Mouse (Mus musculus): ENCODE measurements around the gene Nr2e3. TPM values are rescaled to one million over a fixed set of nuclear protein-coding genes. Genes with fewer than 3 reads are reported as not detected.
A peak's percentile ranks its signal among the peaks of the same experiment; 100 is the strongest.
"Not testable (repeated sequence)": the region's sequence is repeated elsewhere in the genome, so short reads cannot be mapped to it uniquely, and the experiment has no call there.

Gene Nr2e3
- total RNA-seq (2021), result not detected
- long read RNA-seq, experiment 1, result 0 reads
- long read RNA-seq, experiment 2, result 0 reads

DNA sequence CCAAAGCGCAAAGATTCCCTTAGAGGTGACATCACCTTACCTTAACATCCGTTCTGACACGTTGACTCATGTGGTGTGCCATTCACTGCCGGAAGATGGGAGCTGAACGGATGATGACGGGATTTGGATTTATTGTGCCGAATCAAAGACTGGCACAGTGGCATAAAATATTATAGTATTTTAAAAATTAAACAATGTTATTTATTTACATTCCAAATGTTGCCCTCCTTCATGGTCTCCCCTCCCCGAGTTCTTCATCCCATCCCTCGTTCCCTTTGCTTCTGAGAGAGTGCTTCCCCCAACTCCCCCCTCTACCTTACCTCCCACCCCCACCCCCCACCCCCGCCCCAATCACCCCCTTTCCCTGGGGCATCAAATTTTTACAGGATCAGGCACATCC is at the start of gene Nr2e3:
Nr2e3 (minus strand) TSS at position 101 of the 400 bp plus-strand sequence.
- no peak for DNase-seq (ENCODE audit: low spot score in 2 of 2)

DNA sequence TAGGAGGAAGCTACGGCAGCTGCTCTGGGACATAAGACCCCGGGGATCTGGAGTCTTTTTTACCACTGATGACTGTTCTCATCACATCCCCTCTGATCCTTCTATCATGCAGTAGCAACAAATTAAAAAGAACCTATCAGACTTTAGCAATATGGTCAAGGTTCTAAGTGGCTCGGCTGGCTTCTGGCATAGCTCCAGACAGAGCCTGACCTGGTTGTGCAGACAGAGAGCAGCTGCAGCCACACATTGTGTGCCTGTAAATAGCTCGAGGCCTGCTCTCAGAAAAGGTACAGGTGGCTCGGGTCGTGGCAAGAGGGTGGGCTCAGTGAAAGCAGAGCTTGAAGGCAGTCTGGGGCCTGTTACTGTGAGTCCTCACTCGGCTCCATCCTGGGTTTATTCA is 48.5 kb upstream of the Nr2e3 start:
- DNase-seq (ENCODE audit: low spot score in 2 of 2), result no peak

DNA sequence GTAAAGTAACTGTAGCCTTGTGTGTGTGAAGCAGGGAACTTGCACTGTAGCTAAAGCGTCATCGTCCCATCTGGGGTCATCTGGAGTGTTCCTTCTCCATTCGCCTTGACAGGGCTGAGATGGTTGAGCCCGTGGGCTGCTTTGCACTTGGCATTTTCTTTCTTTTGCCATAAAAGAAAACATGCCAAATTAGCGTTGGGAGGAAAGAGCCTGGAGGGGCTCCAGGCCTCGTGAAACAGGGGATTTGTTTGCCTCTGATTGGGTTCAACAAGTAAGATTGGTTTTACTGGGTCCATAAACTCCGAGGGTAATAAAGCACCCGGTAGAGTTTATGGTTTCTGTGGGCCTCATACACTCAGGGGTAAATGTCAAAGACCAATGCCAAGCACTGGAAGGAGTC is 41.9 kb upstream of the Nr2e3 start:
- no peak for DNase-seq (ENCODE audit: low spot score in 2 of 2)

DNA sequence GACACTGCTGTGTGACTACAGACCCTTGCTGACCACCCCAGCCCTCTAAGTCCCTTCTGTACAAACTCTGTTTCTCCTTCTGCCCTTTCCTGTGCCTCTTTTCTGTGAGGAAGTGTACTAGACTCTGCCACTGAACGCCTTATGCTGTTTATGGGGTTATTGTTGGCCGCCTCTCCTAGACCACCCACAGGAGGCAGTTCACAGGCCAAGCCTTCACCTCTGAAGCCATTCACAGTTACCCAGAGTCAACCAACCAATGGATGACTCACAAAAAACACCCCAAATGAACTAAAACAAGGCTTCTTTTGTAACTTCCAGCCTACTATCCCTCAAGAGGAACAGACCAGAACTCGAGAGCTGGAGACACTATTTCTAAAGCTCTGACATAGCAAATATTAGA is 41.0 kb upstream of the Nr2e3 start:
- DNase-seq (ENCODE audit: low spot score in 2 of 2), result no peak

DNA sequence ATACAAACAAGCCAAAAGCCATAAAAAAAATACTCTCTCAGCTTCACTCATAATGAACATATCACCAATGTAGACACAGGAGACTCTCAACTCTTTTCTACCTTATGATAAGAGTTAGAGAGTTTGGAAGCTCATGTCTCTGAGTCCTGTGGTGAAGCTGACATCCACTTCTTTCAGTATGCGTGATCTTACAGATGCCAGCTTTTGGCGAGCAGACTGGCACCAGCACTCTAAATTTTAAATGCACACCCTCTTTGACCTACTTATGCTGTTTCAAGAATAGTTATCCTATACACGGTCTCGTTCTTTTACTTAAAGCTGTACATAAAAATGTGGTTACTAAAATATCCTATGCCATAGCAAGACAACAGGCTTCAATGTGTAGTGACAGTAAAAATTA is 37.3 kb upstream of the Nr2e3 start:
- DNase-seq (ENCODE audit: low spot score in 2 of 2), result no peak

DNA sequence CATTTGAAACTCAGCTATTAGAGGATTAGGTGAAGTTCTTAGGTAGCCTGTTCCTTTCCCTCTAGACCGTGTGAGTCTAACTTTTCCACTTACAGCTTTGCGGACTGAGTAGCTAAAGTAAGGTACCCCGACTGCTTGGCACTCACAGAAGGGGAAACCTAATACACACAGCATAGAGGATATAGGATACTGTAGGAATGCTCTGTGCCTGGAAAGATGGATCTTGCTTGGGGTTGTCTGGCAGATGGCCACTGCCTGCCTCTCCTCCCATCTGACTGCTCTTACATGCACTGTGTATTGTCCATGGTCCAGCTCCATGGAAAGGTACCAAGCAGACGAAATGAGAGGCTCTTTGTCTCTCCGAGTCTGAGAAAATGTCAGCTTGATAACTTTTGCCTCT is 30.9 kb upstream of the Nr2e3 start:
- no peak for DNase-seq (ENCODE audit: low spot score in 2 of 2)

DNA sequence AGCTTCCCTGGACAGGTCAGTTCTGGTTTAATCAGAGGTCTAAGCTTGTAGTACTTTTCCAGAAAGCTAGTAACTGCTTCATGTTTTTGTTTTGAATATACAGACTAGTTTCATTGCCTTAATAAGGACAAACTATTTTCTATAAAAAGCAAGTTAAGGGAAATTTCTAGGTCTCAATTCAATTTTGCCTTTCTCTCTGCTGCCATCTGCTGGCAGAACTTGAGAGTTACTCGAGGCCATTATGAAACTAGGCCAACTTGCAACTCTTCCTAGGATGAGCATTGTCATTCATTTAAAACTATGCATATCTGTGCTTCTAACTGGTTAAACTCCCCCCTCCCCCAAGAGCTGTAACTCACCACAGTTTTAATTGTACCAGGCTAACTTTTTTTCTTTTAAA is 29.4 kb upstream of the Nr2e3 start:
- DNase-seq (ENCODE audit: low spot score in 2 of 2), result peak; percentile 57 to 83

DNA sequence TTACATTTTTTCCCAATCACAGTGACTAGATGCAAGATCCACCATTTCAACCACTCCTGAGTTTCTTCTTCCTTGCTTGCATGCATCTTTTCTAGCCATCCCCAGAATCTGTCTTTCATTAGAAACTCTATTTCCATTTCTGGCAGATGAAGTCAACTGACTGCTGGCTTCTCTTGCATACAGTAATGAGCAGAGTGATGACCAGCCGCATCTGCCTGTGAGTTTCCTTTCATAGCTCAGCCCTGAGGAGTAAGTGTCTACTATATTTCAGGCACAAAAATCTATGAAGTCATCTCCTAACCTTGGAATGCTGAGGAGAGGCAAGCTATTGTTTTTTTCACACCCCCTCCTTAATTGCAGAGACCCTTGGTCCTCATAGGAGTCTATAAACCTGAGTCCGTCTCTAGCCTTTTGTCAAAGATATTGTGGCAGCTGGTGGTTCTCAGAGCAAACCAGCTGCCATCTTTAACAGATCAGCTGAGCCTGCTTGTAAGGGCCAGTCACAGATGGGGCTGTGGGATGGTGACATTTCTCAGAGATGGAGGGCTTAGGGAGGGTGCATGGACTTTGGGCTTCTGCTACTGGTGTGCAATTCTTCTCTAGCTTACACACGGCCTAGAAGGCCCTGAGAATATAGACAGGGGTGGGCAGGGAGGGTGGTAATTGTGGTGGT is 25.6 kb upstream of the Nr2e3 start:
- DNase-seq (ENCODE audit: low spot score in 2 of 2), result peak in 1 of 2 experiments; percentile 28

DNA sequence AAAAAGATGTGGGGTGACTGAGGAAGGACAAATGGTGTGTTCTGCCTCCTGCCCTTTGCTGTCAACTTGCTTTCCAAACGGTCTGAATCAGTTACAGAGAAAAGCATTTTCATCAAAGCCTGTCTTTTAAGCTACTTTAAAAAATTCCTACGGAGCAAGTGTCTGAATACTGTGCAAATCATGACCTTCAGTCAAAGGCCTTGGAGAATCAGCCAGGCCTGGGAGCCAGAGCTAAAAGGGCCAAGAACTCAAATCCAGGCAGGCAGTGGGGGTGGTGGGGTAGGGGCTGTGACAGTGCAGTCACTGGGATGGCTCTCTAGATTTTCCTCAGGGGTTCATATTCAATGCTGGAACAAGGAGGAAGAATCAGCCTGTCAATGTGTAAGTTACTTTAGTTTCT is 20.7 kb upstream of the Nr2e3 start:
- no peak for DNase-seq (ENCODE audit: low spot score in 2 of 2)

DNA sequence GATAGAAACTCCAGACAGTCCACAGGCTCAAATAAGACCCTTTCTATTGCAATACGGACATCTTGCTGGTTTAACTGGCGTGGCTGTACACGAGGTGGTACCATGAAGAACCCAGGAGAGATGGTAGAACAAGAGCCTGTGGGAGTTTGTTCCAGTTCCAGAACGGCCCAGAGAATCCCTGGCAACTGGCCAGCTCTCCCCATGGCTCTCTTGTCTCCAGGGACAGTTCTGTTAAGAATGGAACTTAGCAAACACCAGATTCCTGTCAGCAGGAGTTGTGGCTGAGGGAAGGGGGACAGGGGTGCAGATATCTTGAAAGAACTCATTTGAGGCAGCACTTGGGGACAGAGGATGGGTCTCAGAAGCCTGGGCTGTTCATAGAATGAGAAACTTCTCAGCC is 10.8 kb upstream of the Nr2e3 start:
- no peak for DNase-seq (ENCODE audit: low spot score in 2 of 2)

DNA sequence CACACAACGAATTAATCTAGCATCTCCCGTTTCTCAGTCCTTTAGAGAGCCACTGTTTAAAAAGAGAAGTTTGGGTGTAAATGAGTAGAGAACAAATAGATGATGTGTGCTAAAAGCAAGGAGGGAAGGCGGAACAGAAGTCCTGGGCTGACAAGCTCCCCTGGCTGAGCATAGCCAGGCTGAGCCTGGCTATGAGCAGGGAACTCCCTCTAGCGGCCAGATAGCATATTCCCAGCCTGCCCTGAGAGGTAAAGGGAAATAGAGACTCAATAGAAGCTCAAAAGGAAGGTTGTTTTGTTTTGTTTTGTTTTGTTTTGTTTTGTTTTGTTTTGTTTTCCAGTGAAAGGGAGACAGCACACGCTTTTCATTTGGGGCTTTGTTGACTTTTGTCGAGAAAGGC is 8.9 kb upstream of the Nr2e3 start:
- DNase-seq (ENCODE audit: low spot score in 2 of 2), result peak; percentile 44 to 77

DNA sequence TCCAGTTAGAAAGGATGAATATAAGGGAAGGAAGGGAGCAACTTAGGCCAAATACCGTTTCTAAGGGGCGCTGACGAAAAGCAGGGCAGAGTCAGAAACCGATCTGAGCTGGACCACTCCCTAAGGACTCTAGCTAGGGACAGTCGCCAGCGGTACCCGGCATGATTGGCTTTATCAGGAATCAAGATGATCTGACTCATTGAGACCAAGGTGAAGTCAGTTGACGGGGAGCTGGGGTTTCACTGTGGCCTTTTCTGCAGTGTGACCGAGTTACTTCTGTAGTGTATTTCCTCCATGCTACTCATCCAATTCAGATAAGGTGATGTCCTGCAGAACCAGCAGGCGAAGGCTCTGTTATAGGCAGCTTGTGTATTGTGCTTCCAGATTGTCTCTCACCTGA is 4.6 kb upstream of the Nr2e3 start:
- no peak for DNase-seq (ENCODE audit: low spot score in 2 of 2)

DNA sequence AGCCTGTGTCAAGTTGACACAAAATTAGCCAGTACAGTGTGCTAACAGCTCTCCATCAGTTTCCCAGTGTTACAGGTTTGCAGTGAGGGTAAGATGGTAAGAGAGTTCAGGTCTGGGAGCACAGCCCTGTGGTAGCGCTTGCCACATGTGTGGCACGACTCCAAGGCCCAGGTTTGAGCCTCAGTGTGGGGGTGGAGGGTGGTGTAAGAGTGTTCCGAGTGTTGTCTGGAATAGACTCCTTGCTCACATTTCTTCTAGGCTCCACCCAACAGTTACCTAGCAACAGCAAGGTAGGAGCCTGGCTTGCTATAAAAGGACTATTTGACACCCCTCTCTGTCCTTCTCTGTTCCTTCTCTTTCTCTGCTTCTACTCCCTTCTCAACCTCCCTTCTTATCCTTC is 3.9 kb upstream of the Nr2e3 start:
- no peak for DNase-seq (ENCODE audit: low spot score in 2 of 2)

DNA sequence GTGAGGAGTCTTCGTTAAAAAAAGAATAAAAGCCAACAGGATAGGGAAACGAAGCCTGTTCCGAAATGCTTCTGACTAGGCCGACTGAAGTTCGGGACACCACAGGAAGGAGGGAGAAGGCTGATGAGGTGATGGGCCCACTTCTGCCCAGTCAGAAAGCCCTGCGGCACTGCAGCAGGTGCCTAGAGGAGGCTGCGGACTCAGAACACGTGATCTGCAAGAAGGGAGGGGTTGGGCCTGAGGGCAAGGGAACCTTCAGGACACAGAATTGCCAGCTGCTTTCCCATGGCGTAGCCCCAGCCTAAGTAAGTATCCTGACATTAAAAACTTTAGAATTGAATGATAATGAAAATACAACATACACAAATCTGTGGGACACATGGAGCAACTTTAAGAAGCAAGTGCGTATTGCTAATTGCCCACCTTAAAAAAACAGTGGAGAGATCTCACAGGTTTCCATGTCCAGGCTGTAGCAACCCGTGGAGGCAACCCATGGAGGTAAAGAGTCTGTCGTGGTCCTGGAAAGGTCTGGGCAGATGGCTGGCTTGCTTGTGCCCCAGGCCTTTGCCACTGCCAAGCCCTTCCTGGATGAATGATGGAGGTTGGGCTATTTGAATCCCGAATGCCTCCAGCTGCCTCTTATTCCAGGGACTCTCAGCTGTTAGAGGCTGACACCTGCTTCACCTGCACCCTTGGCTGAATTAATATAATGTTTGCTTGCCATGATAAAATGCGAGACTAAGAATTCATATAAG is 919 bp upstream of the Nr2e3 start:
- DNase-seq (ENCODE audit: low spot score in 2 of 2), result no peak

DNA sequence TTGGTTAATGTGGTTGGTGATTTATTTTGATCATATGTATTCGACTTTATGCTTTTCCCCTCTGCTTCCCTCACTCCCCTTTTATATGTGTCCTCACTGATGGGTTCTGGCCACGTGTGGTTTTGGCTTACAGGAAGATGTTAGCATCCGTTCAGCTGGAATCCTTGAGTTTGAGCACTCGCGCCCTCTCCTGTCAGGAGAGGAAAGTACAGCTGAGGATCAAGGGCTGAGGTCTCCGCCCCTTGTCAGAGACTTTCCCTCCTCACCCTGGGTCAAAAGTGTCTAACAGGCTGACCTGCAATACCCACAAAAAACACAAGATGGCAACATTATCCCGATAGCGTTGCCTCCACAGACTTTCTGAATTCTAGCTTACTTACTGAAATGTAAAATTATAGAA is 1.2 kb downstream of the Nr2e3 start:
- peak; percentile 53 to 69 for DNase-seq (ENCODE audit: low spot score in 2 of 2)

DNA sequence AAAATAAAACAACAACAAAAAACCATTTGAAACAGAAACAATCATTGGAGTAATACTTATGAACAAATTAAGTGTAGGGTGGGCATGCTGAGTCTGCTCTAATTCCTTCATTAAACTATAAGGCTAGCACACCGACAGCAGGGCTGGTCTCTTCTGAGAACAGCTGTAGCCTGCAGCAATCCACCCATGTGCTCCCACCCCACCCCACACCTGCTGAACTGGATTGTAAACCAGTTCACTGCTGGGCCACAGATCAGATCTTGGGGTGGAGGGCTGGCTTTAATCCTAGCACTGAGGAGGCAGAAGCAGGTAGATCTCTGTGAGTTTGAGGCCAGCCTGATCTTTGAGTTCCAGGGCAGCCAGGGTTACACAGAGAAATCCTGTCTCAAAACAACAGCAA is 2.3 kb downstream of the Nr2e3 start:
- not testable (repeated sequence) for DNase-seq (ENCODE audit: low spot score in 2 of 2)

DNA sequence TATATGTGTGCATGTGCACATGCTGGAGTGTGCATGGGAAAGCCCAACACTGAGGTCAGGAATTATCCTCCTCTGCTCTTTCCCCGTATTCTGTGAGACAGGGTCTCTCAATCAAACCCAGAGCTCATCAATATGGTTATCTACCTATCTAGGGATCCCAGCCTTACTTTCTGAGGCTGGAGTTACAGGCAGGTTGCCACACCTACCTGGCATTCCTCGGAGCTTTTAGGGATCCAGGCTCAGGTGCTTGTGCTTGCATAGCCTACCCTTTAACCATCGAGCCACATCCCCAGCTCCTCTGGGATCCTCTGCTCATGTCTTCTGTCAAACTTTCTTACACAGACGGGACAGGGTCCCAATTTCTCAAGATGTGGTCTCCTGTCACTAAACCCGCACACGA is 4.0 kb downstream of the Nr2e3 start:
- no peak for DNase-seq (ENCODE audit: low spot score in 2 of 2)

DNA sequence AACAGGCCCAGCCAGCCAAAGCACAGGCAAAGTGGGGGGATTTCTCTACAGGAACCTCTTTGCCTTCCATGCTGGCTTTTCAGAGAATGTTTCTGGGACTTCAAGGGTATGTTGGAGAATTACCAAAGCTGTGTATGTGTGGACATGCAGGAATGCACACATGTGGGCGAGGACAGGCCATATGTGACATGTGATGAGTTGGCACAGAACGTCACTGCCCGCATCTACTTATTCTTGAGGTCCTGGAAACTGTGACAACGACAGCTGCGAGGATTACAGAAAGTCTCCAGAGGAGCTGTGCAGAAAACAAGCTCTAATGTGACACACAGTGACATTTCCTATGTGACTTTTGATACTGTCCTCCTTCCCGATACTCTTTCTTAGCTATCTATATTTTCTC is 4.8 kb downstream of the Nr2e3 start:
- no peak for DNase-seq (ENCODE audit: low spot score in 2 of 2)

DNA sequence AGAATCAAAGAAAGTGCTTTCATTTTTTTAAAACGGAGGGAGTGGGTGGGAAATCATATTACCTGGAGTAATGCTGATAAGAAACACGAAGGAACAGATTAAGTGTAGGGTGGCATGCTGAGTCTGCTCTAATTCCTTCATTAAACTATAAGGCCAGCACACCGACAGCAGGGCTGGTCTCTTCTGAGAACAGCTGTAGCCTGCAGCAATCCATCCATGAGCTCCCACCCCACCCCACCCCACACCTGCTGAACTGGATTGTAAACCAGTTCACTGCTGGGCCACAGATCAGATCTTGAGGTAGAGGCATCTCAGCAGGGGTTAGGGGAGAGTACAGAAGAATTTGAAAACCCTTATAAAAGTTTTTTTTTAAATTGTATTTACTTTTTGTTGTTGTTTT is 5.3 kb downstream of the Nr2e3 start:
- no peak for DNase-seq (ENCODE audit: low spot score in 2 of 2)

DNA sequence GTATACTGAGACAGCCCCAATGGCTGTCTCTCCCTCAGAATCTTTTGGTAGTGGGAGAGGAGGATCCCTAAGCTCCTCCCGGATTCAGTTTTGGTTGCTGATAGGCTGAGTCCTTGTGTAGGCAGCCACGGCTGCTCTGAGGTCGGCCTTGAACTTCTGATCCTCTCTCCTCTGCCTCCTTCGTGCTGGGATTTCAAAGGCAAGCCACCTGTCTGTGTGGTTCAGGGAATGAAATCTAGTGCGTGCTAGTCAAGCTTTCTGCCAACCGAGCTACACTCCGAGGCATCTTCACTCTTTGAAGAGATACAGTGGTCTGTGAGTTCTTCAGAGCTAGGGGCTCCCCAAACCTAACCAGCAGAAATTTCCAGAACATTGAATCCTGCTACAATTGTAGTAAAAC is 6.9 kb downstream of the Nr2e3 start:
- no peak for DNase-seq (ENCODE audit: low spot score in 2 of 2)

DNA sequence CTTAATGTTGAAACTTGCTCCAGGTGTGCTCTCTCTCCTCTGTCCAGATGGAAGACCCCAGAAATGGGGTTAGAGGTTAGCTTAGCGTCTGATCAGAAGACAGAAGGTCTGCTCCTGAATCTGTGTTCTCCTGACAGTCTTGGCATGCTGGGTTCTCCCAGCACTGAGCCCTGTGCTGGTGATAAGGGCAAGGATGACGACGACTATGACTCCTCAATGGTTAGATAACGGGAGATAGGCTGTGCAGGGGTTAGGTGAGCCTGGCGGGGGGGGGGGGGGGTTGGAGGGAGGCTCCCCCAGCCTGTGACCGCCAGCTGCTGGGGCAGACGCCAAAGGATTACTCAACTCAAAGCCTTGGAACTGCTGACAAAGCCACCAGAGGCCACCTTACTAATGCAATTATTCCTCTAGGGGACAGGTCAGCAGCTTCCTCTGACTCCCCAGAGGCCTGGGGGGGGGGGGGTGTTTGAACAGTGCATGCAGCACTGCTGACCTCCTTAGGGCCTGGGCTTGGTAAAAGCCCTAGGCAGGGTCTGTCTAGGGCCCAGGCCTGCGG is 7.9 kb downstream of the Nr2e3 start:
- DNase-seq (ENCODE audit: low spot score in 2 of 2), result no peak

DNA sequence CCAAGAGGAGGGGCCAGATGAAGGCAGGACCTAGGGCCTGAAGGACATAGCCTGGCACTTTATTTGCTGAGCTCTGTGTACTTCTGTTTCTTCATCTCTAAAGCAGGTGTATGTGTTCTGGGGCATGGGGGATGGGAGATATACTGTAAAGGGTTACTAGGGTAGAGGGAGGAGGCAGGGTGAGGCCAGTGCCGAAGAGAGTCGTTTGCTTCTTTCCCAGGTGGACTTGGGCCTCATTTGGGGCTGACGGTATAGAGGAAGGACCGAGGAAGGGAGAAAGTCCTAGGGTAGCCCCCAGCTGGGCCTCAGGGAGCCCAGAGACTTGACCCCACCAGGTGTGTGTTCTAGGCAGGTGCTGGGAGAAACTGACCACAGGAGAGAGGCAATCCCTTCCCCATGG is 8.5 kb downstream of the Nr2e3 start:
- DNase-seq (ENCODE audit: low spot score in 2 of 2), result no peak
